Mouse (Mus musculus) cortical plate, adult 2 months (tissue): ENCODE measurements around the gene Gm11034. TPM values are rescaled to one million over a fixed set of nuclear protein-coding genes. Genes with fewer than 3 reads are reported as not detected.
A peak's percentile ranks its signal among the peaks of the same experiment; 100 is the strongest.

Experiments
- H3K27ac ChIP-seq: fragments of 200-500 bp; 2 replicates; pipeline ENCODE4 v1.5.1; 2012; ENCODE audit warnings: low read length, control low read depth, inconsistent platforms; ENCODE audit not compliant: insufficient read depth
- H3K4me1 ChIP-seq: fragments of 200-500 bp; 2 replicates; pipeline ENCODE4 v1.6.1; 2011; ENCODE audit warnings: low read length; ENCODE audit not compliant: control insufficient read depth, insufficient read depth
- H3K4me3 ChIP-seq: fragments of 200-500 bp; 2 replicates; pipeline ENCODE4 v1.5.1; 2011; ENCODE audit warnings: mild to moderate bottlenecking, low read length, control low read depth; ENCODE audit not compliant: insufficient read depth
- CTCF ChIP-seq: fragments of 200-500 bp; IDR thresholded peaks from 2 replicates; pipeline ENCODE4 v1.5.1; 2011; ENCODE audit warnings: mild to moderate bottlenecking, control low read depth, low read length; ENCODE audit not compliant: insufficient read depth; ENCODE audit errors: extremely low read depth
- POLR2A ChIP-seq: fragments of 200-500 bp; IDR thresholded peaks from 2 replicates; pipeline ENCODE4 v1.6.1; 2011; ENCODE audit warnings: mild to moderate bottlenecking, low read length, control low read depth; ENCODE audit not compliant: insufficient read depth; ENCODE audit errors: extremely low read depth
- polyA plus RNA-seq: library from polyadenylated mRNA; depleted of rRNA; stranded (reverse); fragments of >200 nt; gene quantifications from 2 replicates; pipeline ENCODE4 v1.2.3, GENCODE M21; 2012; rRNA removed

Gene Gm11034
- not detected in 2 replicates for polyA plus RNA-seq

GRCm38 (mm10) chr8:72213536-72213935, at the start of gene Gm11034:
Gene Gm11034 (minus strand): TSS chr8:72213636.
- Histone ChIP-seq H3K27ac (no peak within 1 kb of the TSS), H3K4me1 (no peaks in the 10 kb centered on the region), H3K4me3 (no peak within 1 kb of the TSS)
- TF ChIP-seq POLR2A: no peak

DNA sequence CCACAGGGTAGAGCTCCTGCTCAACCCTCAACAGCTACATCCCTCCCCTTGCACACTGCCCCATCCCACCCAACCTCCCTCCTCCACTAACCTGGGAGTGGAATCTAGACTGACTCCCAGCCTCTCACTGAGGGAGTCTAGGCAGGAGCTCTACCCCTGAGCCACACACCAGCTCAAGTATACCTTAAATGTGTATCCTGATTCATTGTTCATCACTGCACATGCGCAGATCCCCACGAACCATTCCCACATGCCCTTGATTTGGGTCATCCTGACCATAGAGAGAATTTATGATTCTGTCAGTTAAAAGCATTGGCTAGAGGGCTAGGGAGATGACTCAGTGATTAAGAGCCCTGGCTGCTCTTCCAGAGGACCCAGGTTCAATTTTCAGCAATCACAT, 49.3 kb upstream of the Gm11034 start:
- Histone ChIP-seq H3K4me3 (no peak overlapping the region), H3K4me1 (no peaks in the 10 kb centered on the region), H3K27ac (no peak overlapping the region)
- TF ChIP-seq CTCF (no peak), POLR2A (no peak)

GRCm38 (mm10) chr8:72261872-72262271, 48.4 kb upstream of the Gm11034 start:
- TF ChIP-seq POLR2A (no peak), CTCF (peak; percentile 33; the same call in 1 of the 2 replicates)
- Histone ChIP-seq H3K27ac (no peak overlapping the region), H3K4me3 (no peak overlapping the region), H3K4me1 (no peaks in the 10 kb centered on the region)

DNA sequence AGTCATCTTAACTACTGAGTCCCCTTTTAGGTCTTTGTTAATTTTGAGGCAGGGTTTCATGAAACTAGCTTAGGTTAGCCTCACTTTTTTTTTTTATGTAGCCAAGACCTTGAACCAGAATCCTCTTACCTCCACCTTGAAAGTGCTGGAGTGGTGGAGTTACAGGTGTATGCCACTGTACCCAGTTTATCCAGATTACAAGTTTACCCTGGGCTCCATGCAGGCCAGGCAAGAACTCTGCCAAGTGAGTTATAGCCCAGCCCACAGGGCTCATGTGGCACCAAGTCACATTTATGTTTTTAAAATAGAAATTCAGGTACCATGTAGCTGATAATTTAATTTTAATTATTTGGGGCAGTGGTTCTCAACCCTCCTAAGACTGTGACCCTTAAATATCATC, 48.0 kb upstream of the Gm11034 start:
- no peak overlapping the region for H3K4me3 ChIP-seq
- no peak overlapping the region for H3K27ac ChIP-seq
- no peaks in the 10 kb centered on the region for H3K4me1 ChIP-seq
- no peak for TF ChIP-seq POLR2A
- TF ChIP-seq CTCF: no peak

GRCm38 (mm10) chr8:72261019-72261418, 47.6 kb upstream of the Gm11034 start:
- no peak overlapping the region for H3K27ac ChIP-seq
- no peaks in the 10 kb centered on the region for H3K4me1 ChIP-seq
- peak; percentile 71 for TF ChIP-seq CTCF
- TF ChIP-seq POLR2A: no peak
- no peak overlapping the region for H3K4me3 ChIP-seq

- TF ChIP-seq CTCF (no peak), POLR2A (no peak)
- H3K27ac ChIP-seq: no peak overlapping the region
- H3K4me3 ChIP-seq: no peak overlapping the region
- no peaks in the 10 kb centered on the region for H3K4me1 ChIP-seq
Measured at GRCm38 (mm10) chr8:72260585-72260984, 47.1 kb upstream of the Gm11034 start.

DNA sequence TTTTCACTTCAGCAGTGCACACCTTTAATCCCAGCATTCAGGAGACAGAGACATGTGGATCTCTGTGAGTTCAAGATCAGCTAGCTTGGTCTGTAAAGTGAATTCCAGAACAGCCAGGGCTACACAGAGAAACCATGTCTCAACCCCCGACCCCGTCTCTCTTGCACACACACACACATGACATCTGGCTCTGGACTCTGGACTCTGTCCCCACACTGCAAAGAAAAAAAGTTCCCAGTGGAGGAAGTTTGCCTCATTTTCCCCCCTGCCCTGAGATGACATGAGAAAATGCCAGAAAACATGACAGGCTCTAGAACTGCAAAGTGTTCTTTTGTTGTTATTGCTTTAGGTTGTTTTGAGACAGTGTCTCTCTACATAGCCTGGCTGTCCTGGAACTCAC, 46.4 kb upstream of the Gm11034 start:
- no peaks in the 10 kb centered on the region for H3K4me1 ChIP-seq
- no peak for TF ChIP-seq CTCF
- TF ChIP-seq POLR2A: no peak
- no peak overlapping the region for H3K4me3 ChIP-seq
- no peak overlapping the region for H3K27ac ChIP-seq

DNA sequence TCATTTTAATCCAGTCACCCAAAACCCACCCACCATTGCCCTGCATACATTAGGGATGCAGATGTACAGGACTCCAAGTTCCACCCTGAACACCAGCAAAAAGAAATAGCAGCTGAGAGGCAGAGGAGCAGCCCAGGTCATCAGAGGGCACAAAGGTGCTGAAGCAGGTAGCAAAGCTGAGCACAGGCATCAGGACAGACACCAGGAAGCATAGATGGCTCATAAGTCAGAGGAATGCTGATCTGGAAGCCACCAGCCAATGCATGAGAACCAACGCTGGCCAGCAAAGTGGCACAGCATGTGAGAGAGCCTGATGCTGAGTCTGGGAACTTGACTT, 44.4 kb upstream of the Gm11034 start:
- Histone ChIP-seq H3K27ac (no peak overlapping the region), H3K4me1 (no peaks in the 10 kb centered on the region), H3K4me3 (no peak overlapping the region)
- no peak for TF ChIP-seq POLR2A
- TF ChIP-seq CTCF: no peak

- Histone ChIP-seq H3K4me1 (no peaks in the 10 kb centered on the region), H3K4me3 (no peak overlapping the region), H3K27ac (no peak overlapping the region)
- TF ChIP-seq CTCF: peak; percentile 54
- no peak for TF ChIP-seq POLR2A
Measured at GRCm38 (mm10) chr8:72257171-72257901, 43.9 kb upstream of the Gm11034 start.

- H3K4me1 ChIP-seq: peaks cover 6% of the 10 kb centered on the region; the same call in 1 of the 2 replicates
- H3K27ac ChIP-seq: no peak overlapping the region
- no peak overlapping the region for H3K4me3 ChIP-seq
- TF ChIP-seq CTCF (no peak), POLR2A (no peak)
Measured at GRCm38 (mm10) chr8:72244610-72245009, 31.2 kb upstream of the Gm11034 start.

DNA sequence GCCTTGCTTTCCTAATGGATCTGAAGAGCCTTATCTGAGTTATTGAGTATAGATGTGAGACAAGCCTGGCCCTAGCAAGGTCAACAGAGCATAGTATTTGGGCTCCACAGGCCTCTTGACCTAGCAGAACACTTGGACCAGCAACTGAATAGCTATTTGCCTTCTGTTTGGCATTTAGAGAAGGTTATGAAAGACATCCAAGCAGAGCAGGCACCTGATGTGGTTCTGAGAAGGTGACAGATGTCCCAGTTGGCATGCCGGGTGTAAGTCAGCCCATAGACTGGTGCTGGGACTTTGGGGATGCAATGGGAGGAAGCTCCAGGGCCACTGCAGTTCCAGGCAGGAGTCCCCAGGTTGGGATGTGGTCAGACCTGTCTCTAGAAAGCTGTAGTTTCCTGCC, 28.8 kb upstream of the Gm11034 start:
- H3K27ac ChIP-seq: no peak overlapping the region
- H3K4me1 ChIP-seq: peaks cover 6% of the 10 kb centered on the region; the same call in 1 of the 2 replicates
- H3K4me3 ChIP-seq: no peak overlapping the region
- TF ChIP-seq CTCF: no peak
- TF ChIP-seq POLR2A: no peak
